Mouse (Mus musculus): ENCODE results near the gene Thbd. TPM values are rescaled to one million over a fixed set of nuclear protein-coding genes. Genes with fewer than 3 reads are reported as not detected.

Gene Thbd
- total and polyA plus RNA-seq, 2 experiments from 2014 or later: 11.1 to 24.2 TPM

- WGBS: 65% methylated on average over 6 of the region's 6 CpGs
- no peak for DNase-seq
These were observed 20.1 kb downstream of the Thbd start for GRCm38 (mm10) chr2:148387652-148388581.

DNA sequence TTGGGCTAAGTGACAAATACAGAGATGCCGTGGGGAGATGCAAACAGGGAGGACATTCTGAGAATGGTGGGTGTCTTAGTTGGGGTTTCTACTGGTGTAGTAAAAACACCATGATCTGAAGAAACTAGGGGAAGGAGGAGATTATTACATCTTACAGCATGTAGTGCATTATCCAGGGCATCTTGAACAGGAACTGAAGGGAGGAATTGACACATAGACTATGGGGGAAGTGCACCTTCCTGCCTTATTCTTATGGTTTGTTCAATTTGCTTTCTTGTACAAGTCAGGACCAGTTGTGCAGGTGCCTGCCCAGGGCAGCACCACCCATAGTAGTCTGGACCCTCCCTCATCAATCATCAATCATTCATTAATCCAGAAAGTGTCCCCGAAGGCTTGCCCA, 21.1 kb downstream of the Thbd start:
- no peaks in the 10 kb centered on the region for H3K27me3 ChIP-seq (ENCODE audit: insufficient read depth, low read length)
- ATAC-seq: no peak
- TF ChIP-seq CTCF (IDR thresholded peaks at IDR 0.05; ENCODE audit: low read depth): no peak

More at GRCm38 (mm10) chr2:148387652-148388581, 20.1 kb downstream of the Thbd start:
- no peak for ATAC-seq
- Histone ChIP-seq H3K36me3 (ENCODE audit: insufficient read depth) (no peaks in the 10 kb centered on the region), H3K27ac (ENCODE audit: low read depth, low read length) (no peak overlapping the region), H3K4me3 (ENCODE audit: low read depth, low read length) (no peak overlapping the region), H3K4me1 (ENCODE audit: insufficient read depth) (no peaks in the 10 kb centered on the region), H3K9me3 (ENCODE audit: low read length) (no peaks in the 10 kb centered on the region), H3K27me3 (ENCODE audit: insufficient read depth, low read length) (no peaks in the 10 kb centered on the region), H3K4me2 (ENCODE audit: low read depth) (no peak overlapping the region), H3K9ac (no peak overlapping the region)
- no peak for TF ChIP-seq CTCF (IDR thresholded peaks at IDR 0.05; ENCODE audit: low read depth)

DNA sequence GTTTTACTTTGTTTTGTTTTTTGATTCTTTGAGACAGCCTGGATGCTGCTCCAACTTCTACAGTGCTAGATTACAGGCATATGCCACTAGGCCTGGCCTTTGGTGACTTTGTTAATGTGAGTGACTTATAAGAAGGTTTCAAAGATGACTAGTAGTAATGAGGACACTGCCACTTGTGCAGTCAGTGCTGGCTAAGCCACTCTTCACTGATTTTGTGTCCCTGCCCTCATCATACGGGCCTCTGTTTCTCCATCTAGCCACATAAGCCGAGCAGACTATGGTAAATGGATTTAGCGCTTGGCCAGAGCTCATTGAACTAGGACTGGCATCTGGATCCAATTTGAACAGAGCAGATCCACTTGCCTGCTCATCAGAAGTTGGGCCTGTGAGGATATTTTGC, 21.5 kb downstream of the Thbd start:
- Histone ChIP-seq H3K9ac (no peak overlapping the region), H3K4me3 (ENCODE audit: low read depth, low read length) (no peak overlapping the region), H3K27me3 (ENCODE audit: insufficient read depth, low read length) (no peaks in the 10 kb centered on the region), H3K4me2 (ENCODE audit: low read depth) (no peak overlapping the region), H3K4me1 (ENCODE audit: insufficient read depth) (no peaks in the 10 kb centered on the region), H3K27ac (ENCODE audit: low read depth, low read length) (no peak overlapping the region), H3K9me3 (ENCODE audit: low read length) (no peaks in the 10 kb centered on the region), H3K36me3 (ENCODE audit: insufficient read depth) (no peaks in the 10 kb centered on the region)
- no peak for ATAC-seq
- no peak for DNase-seq
- TF ChIP-seq CTCF (IDR thresholded peaks at IDR 0.05; ENCODE audit: low read depth): no peak
- 89% methylated on average over 3 of the region's 3 CpGs for WGBS

More for the DNA sequence above, 21.1 kb downstream of the Thbd start:
- H3K27ac ChIP-seq (ENCODE audit: low read depth, low read length): no peak overlapping the region
- no peak overlapping the region for H3K4me2 ChIP-seq (ENCODE audit: low read depth)
- no peak overlapping the region for H3K9ac ChIP-seq
- no peaks in the 10 kb centered on the region for H3K36me3 ChIP-seq (ENCODE audit: insufficient read depth)
- DNase-seq: no peak
- no peak overlapping the region for H3K4me3 ChIP-seq (ENCODE audit: low read depth, low read length)
- H3K4me1 ChIP-seq (ENCODE audit: insufficient read depth): no peaks in the 10 kb centered on the region
- no peaks in the 10 kb centered on the region for H3K9me3 ChIP-seq (ENCODE audit: low read length)
- 99% methylated on average over 2 of the region's 2 CpGs for WGBS

DNA sequence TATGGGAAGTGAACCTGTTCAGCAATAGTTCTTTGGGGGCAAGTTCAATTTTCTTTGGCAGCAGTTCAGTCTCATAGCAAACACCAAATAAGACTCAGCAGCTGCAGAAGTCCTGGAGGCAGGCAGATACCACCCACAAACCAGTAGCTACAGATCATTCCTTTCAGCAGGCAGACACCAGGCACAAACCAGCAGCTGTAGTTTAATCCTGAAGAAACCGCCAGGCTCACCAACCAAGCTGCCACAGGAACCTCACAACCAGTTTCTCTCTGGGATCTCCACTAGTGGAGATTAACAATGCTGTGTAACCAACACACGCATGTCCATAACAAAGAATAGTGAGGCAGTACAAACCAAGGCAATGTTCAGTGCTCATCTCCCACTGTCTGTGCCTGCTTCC, 26.9 kb downstream of the Thbd start:
- no peak overlapping the region for H3K27ac ChIP-seq (ENCODE audit: low read depth, low read length)
- WGBS: 85% methylated on average over 2 of the region's 2 CpGs
- DNase-seq (no peak), ATAC-seq (no peak)
- no peaks in the 10 kb centered on the region for H3K9me3 ChIP-seq (ENCODE audit: low read length)
- H3K4me2 ChIP-seq (ENCODE audit: low read depth): no peak overlapping the region
- H3K4me1 ChIP-seq (ENCODE audit: insufficient read depth): no peaks in the 10 kb centered on the region
- TF ChIP-seq CTCF (IDR thresholded peaks at IDR 0.05; ENCODE audit: low read depth): no peak
- no peaks in the 10 kb centered on the region for H3K36me3 ChIP-seq (ENCODE audit: insufficient read depth)
- H3K27me3 ChIP-seq (ENCODE audit: insufficient read depth, low read length): no peaks in the 10 kb centered on the region
- H3K4me3 ChIP-seq (ENCODE audit: low read depth, low read length): no peak overlapping the region
- no peak overlapping the region for H3K9ac ChIP-seq

DNA sequence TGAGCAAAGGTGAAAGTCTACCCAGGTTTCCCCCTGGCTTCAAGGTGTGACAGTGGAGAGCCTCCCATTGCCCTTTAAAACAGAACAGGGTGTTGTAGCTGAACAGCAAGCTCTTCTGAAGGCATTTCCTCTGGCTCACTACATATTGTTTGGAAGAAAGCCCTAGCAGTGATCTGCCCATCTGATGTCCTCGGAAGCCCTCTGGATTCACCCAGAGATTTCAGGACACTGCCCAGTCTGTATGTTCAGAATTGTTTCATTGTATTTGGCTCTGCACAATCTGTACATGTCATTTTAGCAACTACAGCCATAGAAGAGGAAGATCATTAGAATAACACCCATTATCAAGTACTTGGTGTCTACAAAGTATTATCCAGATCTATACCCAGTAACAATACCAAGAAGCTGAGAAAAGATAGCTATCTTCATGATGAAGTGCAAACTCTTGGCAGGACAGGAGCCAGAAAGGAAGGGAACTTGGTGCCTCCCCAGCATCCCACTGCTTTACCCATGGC, 28.0 kb downstream of the Thbd start:
- WGBS: 83% methylated on average over 1 of the region's 1 CpGs
- no peaks in the 10 kb centered on the region for H3K27me3 ChIP-seq (ENCODE audit: insufficient read depth, low read length)
- no peak overlapping the region for H3K4me3 ChIP-seq (ENCODE audit: low read depth, low read length)
- TF ChIP-seq CTCF (IDR thresholded peaks at IDR 0.05; ENCODE audit: low read depth): no peak
- no peak overlapping the region for H3K9ac ChIP-seq
- no peak for DNase-seq
- H3K4me1 ChIP-seq (ENCODE audit: insufficient read depth): no peaks in the 10 kb centered on the region
- no peaks in the 10 kb centered on the region for H3K9me3 ChIP-seq (ENCODE audit: low read length)
- no peaks in the 10 kb centered on the region for H3K36me3 ChIP-seq (ENCODE audit: insufficient read depth)
- H3K4me2 ChIP-seq (ENCODE audit: low read depth): no peak overlapping the region
- no peak overlapping the region for H3K27ac ChIP-seq (ENCODE audit: low read depth, low read length)
- no peak for ATAC-seq

DNA sequence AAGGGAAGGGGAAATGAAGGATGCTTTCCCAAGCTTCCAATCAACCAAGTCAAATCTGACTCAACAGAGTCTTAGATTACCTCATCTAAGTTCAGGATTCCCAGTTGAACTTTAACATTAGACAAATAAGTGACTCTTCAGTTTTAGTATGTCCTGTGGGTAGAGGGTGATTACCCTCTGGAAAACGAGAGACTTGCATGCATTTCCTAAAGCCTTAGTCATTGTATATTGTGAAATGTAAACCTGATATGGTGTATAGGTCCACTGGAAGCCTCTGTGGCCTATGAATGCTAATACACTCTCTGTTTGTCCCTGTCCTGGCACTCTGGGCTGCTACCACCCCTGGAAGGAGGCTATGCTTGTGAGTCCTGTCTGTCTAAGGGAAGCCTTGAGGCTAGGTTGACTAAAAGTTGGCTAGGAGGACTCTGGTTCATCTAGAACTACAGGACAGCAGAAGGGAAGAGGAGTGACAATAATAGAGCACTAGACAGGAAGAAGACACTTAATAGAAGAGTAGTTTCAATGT, 29.1 kb downstream of the Thbd start:
- Histone ChIP-seq H3K4me1 (ENCODE audit: insufficient read depth) (no peaks in the 10 kb centered on the region), H3K27ac (ENCODE audit: low read depth, low read length) (no peak overlapping the region), H3K9ac (no peak overlapping the region), H3K36me3 (ENCODE audit: insufficient read depth) (no peaks in the 10 kb centered on the region), H3K4me3 (ENCODE audit: low read depth, low read length) (no peak overlapping the region), H3K27me3 (ENCODE audit: insufficient read depth, low read length) (no peaks in the 10 kb centered on the region), H3K9me3 (ENCODE audit: low read length) (no peaks in the 10 kb centered on the region), H3K4me2 (ENCODE audit: low read depth) (no peak overlapping the region)
- 81% methylated on average over 1 of the region's 1 CpGs for WGBS
- ATAC-seq: no peak
- DNase-seq: no peak
- TF ChIP-seq CTCF (IDR thresholded peaks at IDR 0.05; ENCODE audit: low read depth): no peak

Measured in forebrain, postnatal 0 days (tissue).